Mouse (Mus musculus) ES-E14 (cell line): Measurements from ENCODE around the gene Cntn2. TPM values are rescaled to one million over a fixed set of nuclear protein-coding genes. Genes with fewer than 3 reads are reported as not detected.

Source experiments
- DNase-seq: peaks from one replicate; pipeline ENCODE4 v3.0.0-alpha.2; 2013; ENCODE audit warnings: low read depth, low spot score
- H3K27ac ChIP-seq: 2 replicates; pipeline ENCODE4 v1.5.1; 2012; ENCODE audit warnings: low read depth, mild to moderate bottlenecking, low read length, moderate library complexity, mixed read lengths; ENCODE audit not compliant: poor library complexity, insufficient read depth, severe bottlenecking
- H3K36me3 ChIP-seq: 2 replicates; pipeline ENCODE4 v1.6.1; 2012; ENCODE audit warnings: mild to moderate bottlenecking, low read length, moderate library complexity, mixed read lengths; ENCODE audit not compliant: control insufficient read depth, poor library complexity, insufficient read depth, severe bottlenecking
- H3K4me1 ChIP-seq, 2 experiments: fragments of 150-350 bp in 1 of 2; sonication (generic) in 1 of 2; 2 replicates each; pipeline ENCODE4 v1.6.1; 2012; ENCODE audit warnings: low read length in 2 of 2, mild to moderate bottlenecking in 1 of 2, mixed read lengths in 1 of 2; ENCODE audit not compliant: control insufficient read depth in 2 of 2, insufficient read depth in 2 of 2, poor library complexity in 1 of 2
- H3K4me3 ChIP-seq, 2 experiments: fragments of 150-350 bp in 1 of 2; sonication (generic) in 1 of 2; 2 replicates each; pipeline ENCODE4 v1.5.1; 2012; ENCODE audit warnings: low read length in 2 of 2, low read depth in 1 of 2, mild to moderate bottlenecking in 1 of 2, mixed read lengths in 1 of 2; ENCODE audit not compliant: insufficient read depth in 1 of 2, poor library complexity in 1 of 2, severe bottlenecking in 1 of 2
- H3K9ac ChIP-seq: 2 replicates; pipeline ENCODE4 v1.6.1; 2012; ENCODE audit warnings: low read depth, mild to moderate bottlenecking, low read length, mixed read lengths; ENCODE audit not compliant: poor library complexity, insufficient read depth, severe bottlenecking
- H3K9me3 ChIP-seq: fragments of 150-350 bp; sonication (generic); 2 replicates; pipeline ENCODE4 v1.6.1; 2012; ENCODE audit warnings: low read depth, mild to moderate bottlenecking, low read length; ENCODE audit not compliant: control insufficient read depth, insufficient read depth
- CHD2 ChIP-seq: IDR thresholded peaks from 2 replicates; pipeline ENCODE4 v1.6.1; 2014; ENCODE audit warnings: mild to moderate bottlenecking, low read depth, low read length, inconsistent platforms
- HCFC1 ChIP-seq: IDR thresholded peaks from 2 replicates; pipeline ENCODE4 v1.6.1; 2012; ENCODE audit warnings: low read length, inconsistent platforms, borderline replicate concordance; ENCODE audit not compliant: insufficient read depth
- MAFK ChIP-seq: IDR thresholded peaks from 2 replicates; pipeline ENCODE4 v1.6.1; 2014; ENCODE audit warnings: mild to moderate bottlenecking, low read depth, low read length, inconsistent platforms; ENCODE audit not compliant: insufficient read depth
- ZC3H11A ChIP-seq: IDR thresholded peaks from 2 replicates; pipeline ENCODE4 v1.6.1; 2012; ENCODE audit warnings: low read depth, mild to moderate bottlenecking, inconsistent platforms, low read length, borderline replicate concordance
- ZNF384 ChIP-seq: IDR thresholded peaks from 2 replicates; pipeline ENCODE4 v1.6.1; 2012; ENCODE audit warnings: low read depth, low read length, inconsistent platforms
- in situ Hi-C, 2 experiments: fragments of 600-800 bp; cut with MboI; formaldehyde crosslinking; loops; one replicate each; pipeline ENCODE4 v1.15.1; 2025; ENCODE audit warnings: low sequenced_read_pairs in 2 of 2, inconsistent platforms in 1 of 2; ENCODE audit not compliant: unreplicated experiment in 2 of 2
- total RNA-seq: library from RNA; depleted of rRNA; stranded (reverse); fragments of 300-350 nt; gene quantifications from 2 replicates; pipeline ENCODE4 v1.2.3, GENCODE M21; 2012

Cntn2 gene
- total RNA-seq, 1 experiment: 2.9 TPM

DNA sequence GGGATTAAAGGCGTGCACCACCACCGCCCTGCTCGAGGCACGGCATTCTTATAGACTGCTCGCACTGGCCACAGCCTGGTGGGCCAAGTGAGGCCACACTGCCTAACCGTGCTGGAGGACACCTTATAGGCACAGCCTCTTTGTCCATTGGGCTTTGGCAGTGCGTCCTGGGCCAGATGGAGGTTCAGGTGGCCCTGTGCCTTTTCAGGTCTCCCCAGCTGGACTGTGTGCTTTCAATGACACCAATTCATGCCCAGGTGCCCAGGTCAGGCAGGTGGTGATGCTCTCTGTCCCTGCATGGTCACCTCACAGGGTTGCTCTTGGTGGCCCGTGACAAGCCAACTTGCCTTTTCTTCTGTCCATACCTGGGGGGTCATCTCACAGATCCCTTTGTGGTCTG, 33.8 kb upstream of the Cntn2 start:
- no peak overlapping the region for H3K4me3 ChIP-seq
- peaks cover 0 to 2% of the 10 kb centered on the region in 2 experiments; a peak in 1 of 4 replicates for H3K4me1 ChIP-seq
- no peaks in the 10 kb centered on the region for H3K36me3 ChIP-seq
- in situ Hi-C loops: no loop called here
- no peak overlapping the region for H3K27ac ChIP-seq
- DNase-seq: no peak
- H3K9me3 ChIP-seq: no peaks in the 10 kb centered on the region
- H3K9ac ChIP-seq: no peak overlapping the region
- TF ChIP-seq CHD2 (no peak), ZC3H11A (no peak), MAFK (no peak), HCFC1 (no peak), ZNF384 (no peak)

- H3K9me3 ChIP-seq: no peaks in the 10 kb centered on the region
- no peak overlapping the region for H3K27ac ChIP-seq
- TF ChIP-seq ZNF384 (no peak), CHD2 (no peak), MAFK (no peak), HCFC1 (no peak), ZC3H11A (no peak)
- no peak for DNase-seq
- H3K9ac ChIP-seq: no peak overlapping the region
- no peaks in the 10 kb centered on the region for H3K4me1 ChIP-seq
- no peaks in the 10 kb centered on the region for H3K36me3 ChIP-seq
- no peak overlapping the region for H3K4me3 ChIP-seq
- in situ Hi-C loops: no loop called here
Observed at GRCm38 (mm10) chr1:132572851-132573250, 29.8 kb upstream of the Cntn2 start.

- Histone ChIP-seq H3K9me3 (no peaks in the 10 kb centered on the region), H3K9ac (no peak overlapping the region), H3K4me1 (no peaks in the 10 kb centered on the region), H3K27ac (no peak overlapping the region), H3K4me3 (no peak overlapping the region), H3K36me3 (no peaks in the 10 kb centered on the region)
- TF ChIP-seq ZNF384 (no peak), ZC3H11A (no peak), MAFK (no peak), CHD2 (no peak), HCFC1 (no peak)
- in situ Hi-C loops: no loop called here
- DNase-seq: no peak
Observed at GRCm38 (mm10) chr1:132571613-132572012, 28.6 kb upstream of the Cntn2 start.

DNA sequence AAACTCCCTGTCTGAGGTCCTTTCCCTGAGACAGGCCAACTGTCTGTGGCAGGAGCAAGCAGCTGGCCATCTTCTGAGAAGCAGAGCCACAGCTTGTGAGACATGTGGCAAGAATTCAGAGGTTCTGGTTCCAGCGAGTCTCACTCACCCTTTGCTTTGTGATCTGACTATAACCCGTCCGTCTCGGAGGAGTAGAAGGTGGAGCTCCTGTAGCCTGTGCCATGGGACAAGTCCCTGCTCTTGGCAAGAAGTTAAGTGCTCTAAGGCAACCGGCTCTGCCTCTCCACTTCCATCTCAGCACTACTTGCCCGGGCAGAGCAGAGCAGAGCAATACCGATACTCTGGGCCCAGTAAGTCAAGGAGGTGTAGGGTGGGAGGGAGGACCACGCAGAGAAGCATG, 27.9 kb upstream of the Cntn2 start:
- no peaks in the 10 kb centered on the region for H3K4me1 ChIP-seq
- in situ Hi-C loops: no loop called here
- no peak overlapping the region for H3K9ac ChIP-seq
- no peaks in the 10 kb centered on the region for H3K9me3 ChIP-seq
- TF ChIP-seq ZNF384 (no peak), MAFK (no peak), HCFC1 (no peak), CHD2 (no peak), ZC3H11A (no peak)
- no peaks in the 10 kb centered on the region for H3K36me3 ChIP-seq
- H3K27ac ChIP-seq: no peak overlapping the region
- no peak overlapping the region for H3K4me3 ChIP-seq
- no peak for DNase-seq
